15 mouse cellular contexts compared by ENCODE assay signal in the genomic region with DNA sequence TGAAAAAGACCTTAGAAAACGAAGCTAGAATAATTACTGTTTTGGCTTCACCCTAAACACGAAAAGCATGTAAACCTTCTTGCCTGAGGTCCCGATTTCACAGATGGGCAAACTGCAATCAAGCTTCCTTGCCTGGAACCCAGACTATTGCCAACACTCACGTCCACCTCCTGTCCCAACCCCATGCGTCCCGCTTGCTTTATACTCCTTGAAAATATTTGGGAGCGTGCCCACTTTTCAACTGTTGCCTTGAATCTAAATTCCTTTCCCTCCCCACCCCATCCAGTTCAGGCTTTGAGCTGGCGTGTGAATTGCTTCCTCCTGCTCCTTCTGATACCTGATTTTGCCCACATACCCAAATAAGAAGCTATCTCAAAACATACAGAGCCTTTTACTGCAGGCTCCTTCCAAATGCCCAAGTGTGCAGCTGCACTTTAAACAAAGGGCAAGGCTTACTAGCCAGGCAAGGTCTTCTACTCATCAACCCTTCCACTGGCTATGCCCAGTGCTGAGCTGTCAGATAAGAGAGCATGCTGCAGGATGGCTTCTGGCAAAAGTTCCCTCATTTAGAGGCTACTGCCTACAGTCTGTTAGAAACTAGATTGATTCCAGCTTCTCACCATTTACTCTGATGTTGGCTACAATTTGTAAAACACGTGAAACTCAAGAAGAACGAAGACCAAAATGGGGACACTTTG. TPM values are rescaled to one million over a fixed set of nuclear protein-coding genes. Genes with fewer than 3 reads are reported as not detected.
DNase-seq lines count a peak whose midpoint lies in the region; ATAC-seq lines count a peak whose summit lies in the region.
"Had no signal": no experiment of that assay in that cellular context is flagged by ENCODE, and none has a peak within 500 bp of the region (broad histone marks: within the 10 kb centered on the region; RNA-seq: fewer than 3 reads in every experiment).

No protein-coding gene starts in this region.

- no peaks in the 10 kb centered on the region for H3K27me3 ChIP-seq in midbrain, embryonic 15.5 days (replicated peaks)
- H3K27me3 ChIP-seq in kidney, embryonic 14.5 days (ENCODE audit: control insufficient read depth, insufficient read depth, low read length): no peaks in the 10 kb centered on the region
- H3K27me3 ChIP-seq: heart, embryonic 12.5 days; kidney, embryonic 15.5 days; liver, embryonic 13.5 days had no signal

- H3K9ac ChIP-seq in midbrain, embryonic 15.5 days: no peak overlapping the region
- no peak overlapping the region for H3K9ac ChIP-seq in kidney, embryonic 14.5 days (ENCODE audit: low read depth, low read length)
- H3K9ac ChIP-seq: heart, embryonic 12.5 days; kidney, embryonic 15.5 days; liver, embryonic 13.5 days had no signal

- H3K9me3 ChIP-seq in midbrain, embryonic 15.5 days: no peaks in the 10 kb centered on the region
- no peaks in the 10 kb centered on the region for H3K9me3 ChIP-seq in kidney, embryonic 14.5 days (ENCODE audit: control insufficient read depth, low read length)
- H3K9me3 ChIP-seq: heart, embryonic 12.5 days; kidney, embryonic 15.5 days; liver, embryonic 13.5 days had no signal

- WGBS in midbrain, embryonic 15.5 days: 55% methylated on average over 10 of the region's 10 CpGs
- WGBS in kidney, embryonic 14.5 days: 81% methylated on average over 10 of the region's 10 CpGs

- peak; percentile 34 for ATAC-seq in frontal cortex, adult (ENCODE audit: low TSS enrichment)
- peak; percentile 63; the same call in 1 of the 2 replicates for ATAC-seq in cerebellum, adult (ENCODE audit: insufficient number of reproducible peaks, low FRiP score, low TSS enrichment)
- peak; percentile 43; the same call in 1 of the 2 replicates for ATAC-seq in midbrain, embryonic 15.5 days (replicated peaks)
- ATAC-seq in kidney, embryonic 14.5 days (ENCODE audit: low FRiP score, low TSS enrichment): no peak

- 0 out of 2 replicates have a peak overlapping the region, but pooled peaks have one; percentile 28 for H3K27ac ChIP-seq in midbrain, embryonic 15.5 days
- no peak overlapping the region for H3K27ac ChIP-seq in kidney, embryonic 14.5 days (ENCODE audit: low read depth, low read length)
- H3K27ac ChIP-seq: kidney, embryonic 15.5 days; liver, embryonic 13.5 days had no signal

- no peaks in the 10 kb centered on the region for H3K36me3 ChIP-seq in midbrain, embryonic 15.5 days (replicated peaks)
- H3K36me3 ChIP-seq in kidney, embryonic 14.5 days (ENCODE audit: control insufficient read depth, insufficient read depth, low read length): no peaks in the 10 kb centered on the region
- H3K36me3 ChIP-seq: heart, embryonic 12.5 days; kidney, embryonic 15.5 days; liver, embryonic 13.5 days had no signal

- no peak overlapping the region for H3K4me2 ChIP-seq in midbrain, embryonic 15.5 days
- H3K4me2 ChIP-seq in kidney, embryonic 14.5 days (replicated peaks; ENCODE audit: low read depth, low read length): no peak overlapping the region
- H3K4me2 ChIP-seq: heart, embryonic 12.5 days; kidney, embryonic 15.5 days; liver, embryonic 13.5 days had no signal

- peaks cover 27% of the 10 kb centered on the region for H3K4me1 ChIP-seq in midbrain, embryonic 15.5 days
- H3K4me1 ChIP-seq in kidney, embryonic 14.5 days (ENCODE audit: control insufficient read depth, insufficient read depth, low read length): no peaks in the 10 kb centered on the region
- H3K4me1 ChIP-seq: heart, embryonic 12.5 days; kidney, embryonic 15.5 days; liver, embryonic 13.5 days had no signal

- no peak overlapping the region for H3K4me3 ChIP-seq in midbrain, embryonic 15.5 days
- H3K4me3 ChIP-seq in kidney, embryonic 14.5 days (ENCODE audit: low read length): no peak overlapping the region
- H3K4me3 ChIP-seq: heart, embryonic 12.5 days; kidney, embryonic 15.5 days; liver, embryonic 13.5 days had no signal

- no peak for DNase-seq in frontal cortex, postnatal 14 days (ENCODE audit: low spot score in 2 of 2)
- peak; percentile 21 to 32 for DNase-seq in cerebellum, postnatal 36 days
- DNase-seq in urinary bladder, postnatal 25 days (ENCODE audit: low spot score): no peak
- DNase-seq in lung, adult 18-20 months: no peak
- DNase-seq: adrenal gland, postnatal 25 days; gastrocnemius, postnatal 10 days; layer of hippocampus, adult 9-11 months; liver, embryonic 13.5 days; lung, postnatal 36 days had no signal

RNA-seq across cellular contexts. Expression of gene Ctnna2, which starts 8.8 kb away (rescaled TPM):
- 137 and 145 TPM in 2 replicates for polyA plus RNA-seq in midbrain, embryonic 15.5 days (2015; fragmentation: Nextera tagmentation; extraction: Ambion mirVana)
- polyA plus RNA-seq in kidney, embryonic 14.5 days (2014; fragmentation: Nextera tagmentation; extraction: Ambion mirVana): 0.32 and 0.57 TPM in 2 replicates

Comparison
In these comparisons a context has a peak if more than half of its experiments do, and no peak if none do; other contexts are left out.
1. DNase-seq: peak in cerebellum, postnatal 36 days (2 of 2); none in frontal cortex, postnatal 14 days (0 of 2), urinary bladder, postnatal 25 days (single experiment) and lung, adult 18-20 months (0 of 2).
2. RNA of gene Ctnna2, which starts 8.8 kb away (polyA plus RNA-seq): 137 to 145 TPM in midbrain, embryonic 15.5 days; 0.32 to 0.57 TPM in kidney, embryonic 14.5 days; every median in the first group is over 10 times any median in the second.